Mouse (Mus musculus): ENCODE results near the gene Sun1. TPM values are rescaled to one million over a fixed set of nuclear protein-coding genes. Genes with fewer than 3 reads are reported as not detected.

Gene Sun1
- polyA plus RNA-seq, 1 experiment, result 65.5 TPM

- no peak overlapping the region for H3K4me3 ChIP-seq
- peaks cover 26% of the 10 kb centered on the region for H3K36me3 ChIP-seq (ENCODE audit: control insufficient read depth, insufficient read depth)
- no peaks in the 10 kb centered on the region for H3K79me2 ChIP-seq (ENCODE audit: control insufficient read depth, insufficient read depth)
- TF ChIP-seq E2F4 (IDR thresholded peaks at IDR 0.05; ENCODE audit: insufficient read depth), result no peak
- TF ChIP-seq POLR2AphosphoS2 (IDR thresholded peaks at IDR 0.05; ENCODE audit: insufficient read length, low read depth), result peak; percentile 23
- no peak overlapping the region for H3K4me2 ChIP-seq (ENCODE audit: low read depth)
- no peaks in the 10 kb centered on the region for H3K27me3 ChIP-seq (ENCODE audit: control insufficient read depth, insufficient read depth, insufficient read length)
- H3ac ChIP-seq (ENCODE audit: control insufficient read depth, insufficient read length), result no peak overlapping the region
Observed at GRCm38 (mm10) chr5:139178895-139179631, 21.4 kb upstream of the Sun1 start.

- no peaks in the 10 kb centered on the region for H3K27me3 ChIP-seq (ENCODE audit: control insufficient read depth, insufficient read depth, insufficient read length)
- no peak overlapping the region for H3ac ChIP-seq (ENCODE audit: control insufficient read depth, insufficient read length)
- no peak overlapping the region for H3K4me3 ChIP-seq
- H3K79me2 ChIP-seq (ENCODE audit: control insufficient read depth, insufficient read depth), result no peaks in the 10 kb centered on the region
- H3K36me3 ChIP-seq (ENCODE audit: control insufficient read depth, insufficient read depth), result peaks cover 21% of the 10 kb centered on the region
- H3K4me2 ChIP-seq (ENCODE audit: low read depth), result no peak overlapping the region
- TF ChIP-seq TCF12 (IDR thresholded peaks at IDR 0.05; ENCODE audit: insufficient read depth, poor library complexity, severe bottlenecking) (no peak), MYOD1 (IDR thresholded peaks at IDR 0.05; ENCODE audit: control insufficient read depth in 1 of 3, insufficient read length in 2 of 3, low read depth in 2 of 3) (no peak), POLR2AphosphoS2 (IDR thresholded peaks at IDR 0.05; ENCODE audit: insufficient read length, low read depth) (no peak)
Observed at GRCm38 (mm10) chr5:139183131-139183530, 17.3 kb upstream of the Sun1 start.

GRCm38 (mm10) chr5:139183601-139184000 is 16.8 kb upstream of the Sun1 start:
- Histone ChIP-seq H3K4me3 (no peak overlapping the region), H3K4me2 (ENCODE audit: low read depth) (no peak overlapping the region), H3K79me2 (ENCODE audit: control insufficient read depth, insufficient read depth) (no peaks in the 10 kb centered on the region), H3ac (ENCODE audit: control insufficient read depth, insufficient read length) (no peak overlapping the region), H3K36me3 (ENCODE audit: control insufficient read depth, insufficient read depth) (peaks cover 19% of the 10 kb centered on the region), H3K27me3 (ENCODE audit: control insufficient read depth, insufficient read depth, insufficient read length) (no peaks in the 10 kb centered on the region)
- TF ChIP-seq TCF12 (IDR thresholded peaks at IDR 0.05; ENCODE audit: insufficient read depth, poor library complexity, severe bottlenecking), result no peak

GRCm38 (mm10) chr5:139184897-139185296 is 15.5 kb upstream of the Sun1 start:
- Histone ChIP-seq H3K27me3 (ENCODE audit: control insufficient read depth, insufficient read depth, insufficient read length) (no peaks in the 10 kb centered on the region), H3K36me3 (ENCODE audit: control insufficient read depth, insufficient read depth) (peaks cover 16% of the 10 kb centered on the region), H3ac (ENCODE audit: control insufficient read depth, insufficient read length) (no peak overlapping the region), H3K4me2 (ENCODE audit: low read depth) (no peak overlapping the region), H3K4me3 (no peak overlapping the region), H3K79me2 (ENCODE audit: control insufficient read depth, insufficient read depth) (no peaks in the 10 kb centered on the region)
- no peak for TF ChIP-seq REST (IDR thresholded peaks at IDR 0.05; ENCODE audit: insufficient read depth, insufficient read length)
- TF ChIP-seq CEBPB (IDR thresholded peaks at IDR 0.05; ENCODE audit: insufficient read depth, poor library complexity, severe bottlenecking), result no peak
- TF ChIP-seq USF1 (IDR thresholded peaks at IDR 0.05; ENCODE audit: low read depth), result no peak
- no peak for TF ChIP-seq MYOG (IDR thresholded peaks at IDR 0.05; ENCODE audit: control insufficient read depth in 1 of 3, insufficient read depth in 1 of 3, insufficient read length in 2 of 3, low read depth in 2 of 3)
- TF ChIP-seq MYOD1 (IDR thresholded peaks at IDR 0.05; ENCODE audit: control insufficient read depth in 1 of 3, insufficient read length in 2 of 3, low read depth in 2 of 3), result no peak
- TF ChIP-seq POLR2A (IDR thresholded peaks at IDR 0.05; ENCODE audit: insufficient read length, low read depth), result no peak
- TF ChIP-seq TCF3 (IDR thresholded peaks at IDR 0.05; ENCODE audit: insufficient read length, low read depth), result no peak
- no peak for TF ChIP-seq TCF12 (IDR thresholded peaks at IDR 0.05; ENCODE audit: insufficient read depth, poor library complexity, severe bottlenecking)
- no peak for TF ChIP-seq E2F4 (IDR thresholded peaks at IDR 0.05; ENCODE audit: insufficient read depth)
- no peak for TF ChIP-seq POLR2AphosphoS2 (IDR thresholded peaks at IDR 0.05; ENCODE audit: insufficient read length, low read depth)
- no peak for TF ChIP-seq MAX (IDR thresholded peaks at IDR 0.05; ENCODE audit: low read depth)
- TF ChIP-seq SRF (IDR thresholded peaks at IDR 0.05; ENCODE audit: control insufficient read depth, insufficient read length, low read depth), result no peak

GRCm38 (mm10) chr5:139189726-139190125 is 10.7 kb upstream of the Sun1 start:
- H3K4me3 ChIP-seq, result no peak overlapping the region
- no peaks in the 10 kb centered on the region for H3K36me3 ChIP-seq (ENCODE audit: control insufficient read depth, insufficient read depth)

More at GRCm38 (mm10) chr5:139189726-139190125, 10.7 kb upstream of the Sun1 start:
- no peaks in the 10 kb centered on the region for H3K79me2 ChIP-seq (ENCODE audit: control insufficient read depth, insufficient read depth)
- H3K4me2 ChIP-seq (ENCODE audit: low read depth), result no peak overlapping the region
- no peaks in the 10 kb centered on the region for H3K27me3 ChIP-seq (ENCODE audit: control insufficient read depth, insufficient read depth, insufficient read length)
- TF ChIP-seq E2F4 (IDR thresholded peaks at IDR 0.05; ENCODE audit: insufficient read depth), result no peak
- TF ChIP-seq CEBPB (IDR thresholded peaks at IDR 0.05; ENCODE audit: insufficient read depth, poor library complexity, severe bottlenecking), result no peak
- TF ChIP-seq POLR2A (IDR thresholded peaks at IDR 0.05; ENCODE audit: insufficient read length, low read depth), result no peak
- no peak for TF ChIP-seq REST (IDR thresholded peaks at IDR 0.05; ENCODE audit: insufficient read depth, insufficient read length)
- no peak for TF ChIP-seq POLR2AphosphoS2 (IDR thresholded peaks at IDR 0.05; ENCODE audit: insufficient read length, low read depth)
- TF ChIP-seq TCF3 (IDR thresholded peaks at IDR 0.05; ENCODE audit: insufficient read length, low read depth), result no peak
- TF ChIP-seq TCF12 (IDR thresholded peaks at IDR 0.05; ENCODE audit: insufficient read depth, poor library complexity, severe bottlenecking), result no peak
- no peak for TF ChIP-seq SRF (IDR thresholded peaks at IDR 0.05; ENCODE audit: control insufficient read depth, insufficient read length, low read depth)
- TF ChIP-seq MYOD1 (IDR thresholded peaks at IDR 0.05; ENCODE audit: control insufficient read depth in 1 of 3, insufficient read length in 2 of 3, low read depth in 2 of 3), result no peak
- no peak overlapping the region for H3ac ChIP-seq (ENCODE audit: control insufficient read depth, insufficient read length)

All from myocyte (in vitro differentiated cells).